Mouse (Mus musculus) neutrophil, adult 5-6 weeks (primary cell): Measurements from ENCODE around the gene Ptpn1. TPM values are rescaled to one million over a fixed set of nuclear protein-coding genes. Genes with fewer than 3 reads are reported as not detected.

Source experiments
- ATAC-seq: fragments of 151-379, 151-347 bp; 2 replicates; pipeline ENCODE4 v1.8.0; 2017; ENCODE audit warnings: mild to moderate bottlenecking, moderate TSS enrichment; ENCODE audit not compliant: insufficient number of reproducible peaks, poor library complexity, low FRiP score, severe bottlenecking; ENCODE audit errors: extremely low read depth
- total RNA-seq: library from RNA; stranded (forward); fragments of 200-1000 nt; gene quantifications from 2 replicates; pipeline ENCODE4 v1.2.3, GENCODE M21; 2017

The Ptpn1 gene
- total RNA-seq, 1 experiment from 2014 or later = 218 TPM

DNA sequence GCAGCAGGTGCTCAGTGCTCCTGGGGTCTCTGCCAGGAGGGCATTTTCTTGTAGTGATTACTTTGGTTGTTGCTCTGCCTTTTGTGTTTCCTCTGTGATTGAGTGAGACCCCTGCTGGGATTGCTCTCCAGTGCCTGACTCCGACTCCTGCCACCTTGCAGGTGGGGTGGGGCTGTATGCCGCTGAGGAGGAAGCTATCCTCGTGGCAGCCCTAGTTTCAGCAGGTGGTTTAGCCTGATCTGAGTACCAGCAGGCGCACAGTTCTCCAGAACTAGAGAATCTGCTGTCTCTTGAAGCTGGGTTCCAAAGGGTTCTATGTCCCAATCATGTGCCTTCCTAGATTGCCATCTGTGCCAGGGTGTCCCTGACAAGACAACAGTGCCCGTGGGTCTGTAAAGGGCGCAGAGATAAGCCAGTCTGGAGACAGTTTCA, 9.9 kb downstream of the Ptpn1 start:
- no peak for ATAC-seq

- no peak for ATAC-seq
Observed at GRCm38 (mm10) chr2:167942199-167942925, 10.5 kb downstream of the Ptpn1 start.

DNA sequence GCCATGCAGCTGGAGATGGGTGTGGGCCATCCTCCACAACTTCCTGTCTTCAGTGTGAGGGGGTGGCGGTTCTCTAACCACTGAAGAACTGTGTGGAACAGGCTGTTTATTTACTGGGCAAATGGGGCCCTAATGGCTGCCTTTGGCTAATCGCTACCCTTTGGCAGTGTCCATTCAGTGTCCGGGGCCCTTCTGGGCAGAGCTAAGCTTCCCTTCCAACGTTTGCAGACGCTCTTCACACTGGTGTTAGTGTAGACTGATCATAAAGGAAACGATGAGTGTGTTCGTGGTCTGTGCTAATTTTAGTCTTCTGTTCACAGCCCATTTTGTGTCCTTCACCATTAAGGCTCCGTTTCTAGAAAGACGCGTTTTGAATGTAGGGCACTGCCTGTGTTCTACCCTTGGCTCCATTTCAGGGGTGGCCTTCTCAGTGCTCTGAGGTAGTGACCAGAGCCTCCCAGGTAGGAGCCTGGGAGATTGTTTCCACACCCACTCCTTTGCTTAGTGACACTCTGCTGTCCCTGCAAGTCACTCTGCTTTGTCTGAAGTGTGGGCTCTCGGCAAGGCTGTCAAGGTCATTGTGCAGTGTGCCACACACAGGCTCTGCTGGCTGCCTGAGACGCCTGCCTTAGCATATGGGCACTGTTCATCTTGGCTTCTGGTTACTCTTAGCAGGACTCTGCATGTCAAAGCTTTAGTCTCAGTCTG, 11.2 kb downstream of the Ptpn1 start:
- peak; percentile 55 for ATAC-seq

GRCm38 (mm10) chr2:167944193-167944592, 12.3 kb downstream of the Ptpn1 start:
- ATAC-seq = no peak

- no peak for ATAC-seq
Observed at GRCm38 (mm10) chr2:167945451-167945850, 13.6 kb downstream of the Ptpn1 start.

- no peak for ATAC-seq
Observed at GRCm38 (mm10) chr2:167947251-167947650, 15.4 kb downstream of the Ptpn1 start.

GRCm38 (mm10) chr2:167948047-167948446, 16.2 kb downstream of the Ptpn1 start:
- ATAC-seq = peak; percentile 16; the same call in 1 of the 2 replicates

- no peak for ATAC-seq
Observed at GRCm38 (mm10) chr2:167948557-167948956, 16.7 kb downstream of the Ptpn1 start.

DNA sequence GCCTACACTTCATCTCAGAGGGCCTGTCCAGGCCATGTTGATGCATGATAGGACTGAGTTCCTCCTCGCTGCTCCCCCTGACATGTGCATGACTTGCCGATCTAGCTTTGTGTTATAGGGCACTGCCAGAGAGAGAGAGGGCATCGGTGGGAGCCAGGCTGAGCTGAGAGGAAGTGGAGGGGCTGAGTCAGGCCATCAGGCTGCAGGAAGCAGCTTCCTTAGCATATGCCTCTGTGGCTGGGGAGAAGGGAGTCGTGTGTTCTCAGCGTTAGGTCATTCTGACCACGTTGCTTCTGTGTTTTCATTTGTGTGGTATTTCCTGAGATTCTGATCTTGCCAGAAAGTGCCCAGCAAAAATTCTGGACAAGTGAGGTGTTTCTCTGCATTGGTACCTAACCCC, 17.4 kb downstream of the Ptpn1 start:
- ATAC-seq = peak; percentile 80

GRCm38 (mm10) chr2:167949808-167950207, 18.0 kb downstream of the Ptpn1 start:
- no peak for ATAC-seq

GRCm38 (mm10) chr2:167950681-167951080, 18.8 kb downstream of the Ptpn1 start:
- ATAC-seq = no peak

- no peak for ATAC-seq
Observed at GRCm38 (mm10) chr2:167951301-167952211, 19.7 kb downstream of the Ptpn1 start.

DNA sequence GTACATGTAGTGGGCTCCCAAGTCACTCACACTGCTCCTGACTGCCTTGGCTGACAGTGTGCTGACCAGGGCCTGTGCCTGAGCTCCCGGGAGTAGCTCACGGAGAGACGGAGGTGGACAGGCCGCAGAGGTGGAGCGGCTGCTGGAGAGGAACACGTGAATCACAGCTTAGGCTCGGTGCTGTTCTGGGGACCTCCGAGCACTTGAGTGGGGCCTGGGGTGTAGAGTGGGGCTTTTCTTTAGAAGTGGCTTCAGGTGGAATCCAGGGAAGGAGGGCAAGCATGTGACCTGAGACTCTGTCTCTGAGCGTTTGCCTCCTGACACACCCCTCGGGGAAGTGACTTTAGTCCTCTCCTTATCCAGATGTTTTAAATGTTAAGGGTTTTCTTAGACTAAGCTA, 22.0 kb downstream of the Ptpn1 start:
- ATAC-seq = no peak

DNA sequence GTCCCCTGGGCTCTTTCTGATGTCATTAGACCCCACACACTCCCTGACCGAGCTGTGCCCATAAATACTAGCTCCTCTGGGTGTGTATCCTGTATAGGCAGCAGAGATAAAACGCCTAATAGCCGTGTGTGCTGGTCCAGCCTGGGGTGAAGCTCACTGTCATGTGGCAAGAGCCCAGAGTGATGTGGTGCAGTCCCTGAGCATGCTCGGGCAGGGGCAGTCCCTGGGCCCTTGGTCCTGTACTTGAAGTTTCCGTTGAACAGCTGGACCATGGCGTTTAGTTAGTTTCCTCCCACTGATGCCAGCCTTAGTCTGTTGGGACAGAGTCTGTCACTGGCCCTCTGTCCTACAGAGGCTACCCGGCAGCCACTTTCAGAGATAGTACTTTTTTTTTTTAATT, 23.1 kb downstream of the Ptpn1 start:
- peak; percentile 25; the same call in 1 of the 2 replicates for ATAC-seq

GRCm38 (mm10) chr2:167957539-167957938, 25.7 kb downstream of the Ptpn1 start:
- ATAC-seq = no peak

GRCm38 (mm10) chr2:167958082-167958788, 26.4 kb downstream of the Ptpn1 start:
- ATAC-seq = no peak

DNA sequence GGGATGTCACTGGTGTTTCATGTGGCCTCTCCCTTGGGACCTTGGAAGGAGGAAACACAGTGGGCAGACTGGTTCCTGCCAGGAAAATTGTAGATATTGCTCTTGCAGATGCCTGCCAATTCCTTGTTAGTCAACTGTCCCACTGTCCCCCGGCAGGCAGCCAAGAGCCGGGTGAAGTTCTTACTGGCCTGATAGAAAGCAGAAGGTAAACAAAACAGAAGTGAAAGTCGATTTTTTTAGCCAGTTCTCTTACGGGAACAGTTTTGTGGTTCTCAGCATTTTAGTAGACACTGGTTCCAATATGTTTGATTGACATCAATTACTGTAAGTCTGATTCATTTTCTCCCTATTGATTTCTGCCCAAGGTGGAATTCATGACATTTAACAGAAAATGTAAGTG, 27.0 kb downstream of the Ptpn1 start:
- no peak for ATAC-seq

GRCm38 (mm10) chr2:167959384-167959911, 27.6 kb downstream of the Ptpn1 start:
- peak; percentile 42; the same call in 1 of the 2 replicates for ATAC-seq
